Mouse (Mus musculus) retina, postnatal 1 day (tissue): ENCODE measurements around the gene B430305J03Rik.
A peak's percentile ranks its signal among the peaks of the same experiment; 100 is the strongest.

Experiments
- DNase-seq: peaks from one replicate; pipeline ENCODE4 v3.0.0-alpha.2; 2012

B430305J03Rik gene

GRCm38 (mm10) chr3:61365779-61366373 is at the start of gene B430305J03Rik:
TSS of gene B430305J03Rik (minus strand) at chr3:61365951.
- DNase-seq = no peak

GRCm38 (mm10) chr3:61409683-61410082 is 43.9 kb upstream of the B430305J03Rik start:
- DNase-seq = no peak

GRCm38 (mm10) chr3:61406921-61407320 is 41.2 kb upstream of the B430305J03Rik start:
- DNase-seq = no peak

- no peak for DNase-seq
These were observed 35.2 kb upstream of the B430305J03Rik start for GRCm38 (mm10) chr3:61400823-61401387.

GRCm38 (mm10) chr3:61396728-61397127 is 31.0 kb upstream of the B430305J03Rik start:
- no peak for DNase-seq

- DNase-seq = no peak
These were observed 29.6 kb upstream of the B430305J03Rik start for GRCm38 (mm10) chr3:61395382-61395781.

GRCm38 (mm10) chr3:61393520-61393919 is 27.8 kb upstream of the B430305J03Rik start:
- DNase-seq = no peak

- no peak for DNase-seq
These were observed 27.1 kb upstream of the B430305J03Rik start for GRCm38 (mm10) chr3:61392881-61393280.

- DNase-seq = no peak
These were observed 25.8 kb upstream of the B430305J03Rik start for GRCm38 (mm10) chr3:61391564-61391963.

- no peak for DNase-seq
These were observed 20.6 kb upstream of the B430305J03Rik start for GRCm38 (mm10) chr3:61386368-61386767.

- DNase-seq = no peak
These were observed 10.2 kb upstream of the B430305J03Rik start for GRCm38 (mm10) chr3:61376001-61376400.

- DNase-seq = no peak
These were observed 2.7 kb upstream of the B430305J03Rik start for GRCm38 (mm10) chr3:61368446-61368845.

GRCm38 (mm10) chr3:61364978-61365778 is 573 bp downstream of the B430305J03Rik start:
- DNase-seq = peak; percentile 59

GRCm38 (mm10) chr3:61364661-61364977 is 1.1 kb downstream of the B430305J03Rik start:
- no peak for DNase-seq

- DNase-seq = peak; percentile 97
These were observed 1.6 kb downstream of the B430305J03Rik start for GRCm38 (mm10) chr3:61363989-61364660.

GRCm38 (mm10) chr3:61363161-61363988 is 2.4 kb downstream of the B430305J03Rik start:
- peak; percentile 99 for DNase-seq

GRCm38 (mm10) chr3:61362821-61363160 is 3.0 kb downstream of the B430305J03Rik start:
- no peak for DNase-seq

GRCm38 (mm10) chr3:61361338-61361737 is 4.4 kb downstream of the B430305J03Rik start, which contains the start of gene Rap2b:
TSS of gene Rap2b (plus strand) at chr3:61361638.
- no peak for DNase-seq

- DNase-seq = peak; percentile 19
These were observed 6.9 kb downstream of the B430305J03Rik start for GRCm38 (mm10) chr3:61358756-61359293.

GRCm38 (mm10) chr3:61358107-61358506 is 7.6 kb downstream of the B430305J03Rik start:
- DNase-seq = peak; percentile 50

GRCm38 (mm10) chr3:61355464-61355863 is 10.3 kb downstream of the B430305J03Rik start:
- no peak for DNase-seq

GRCm38 (mm10) chr3:61349433-61349832 is 16.3 kb downstream of the B430305J03Rik start:
- DNase-seq = no peak
